Mouse (Mus musculus) intestine, embryonic 16.5 days (tissue): ENCODE results near the gene Stk11. TPM values are rescaled to one million over a fixed set of nuclear protein-coding genes. Genes with fewer than 3 reads are reported as not detected.
A peak's percentile ranks its signal among the peaks of the same experiment; 100 is the strongest.

Experiments used
- ATAC-seq: fragments of 200-750 bp; cut with Nextera tagmentation; 2 replicates; pipeline ENCODE4 v1.8.0; 2017; ENCODE audit warnings: moderate TSS enrichment, moderate library complexity
- H3K27ac ChIP-seq: fragments of 300-500 bp; sonication (generic); 2 replicates; pipeline ENCODE4 v1.5.1; 2014; ENCODE audit warnings: mild to moderate bottlenecking, low read length
- H3K27me3 ChIP-seq: fragments of 300-500 bp; sonication (generic); replicated peaks from 2 replicates; pipeline ENCODE4 v1.6.1; 2014; ENCODE audit warnings: low read length, control low read depth, mixed read lengths; ENCODE audit not compliant: control insufficient read depth, insufficient read depth
- H3K36me3 ChIP-seq: fragments of 300-500 bp; sonication (generic); 2 replicates; pipeline ENCODE4 v1.6.1; 2014; ENCODE audit warnings: low read length, control low read depth; ENCODE audit not compliant: control insufficient read depth, insufficient read depth
- H3K4me1 ChIP-seq: fragments of 300-500 bp; sonication (generic); 2 replicates; pipeline ENCODE4 v1.6.1; 2014; ENCODE audit warnings: low read length, control low read depth, mixed read lengths; ENCODE audit not compliant: control insufficient read depth, insufficient read depth
- H3K4me2 ChIP-seq: fragments of 300-500 bp; sonication (generic); 2 replicates; pipeline ENCODE4 v1.6.1; 2014; ENCODE audit warnings: low read depth, low read length, control low read depth
- H3K4me3 ChIP-seq: fragments of 300-500 bp; sonication (generic); 2 replicates; pipeline ENCODE4 v1.5.1; 2014; ENCODE audit warnings: mild to moderate bottlenecking, low read length
- H3K9ac ChIP-seq: fragments of 300-500 bp; sonication (generic); 2 replicates; pipeline ENCODE4 v1.6.1; 2014; ENCODE audit warnings: low read depth, low read length
- H3K9me3 ChIP-seq: fragments of 300-500 bp; sonication (generic); 2 replicates; pipeline ENCODE4 v1.6.1; 2016; ENCODE audit warnings: low read length, control low read depth; ENCODE audit not compliant: control insufficient read depth
- WGBS: fragments of 180-500 bp; shearing (Covaris S2); extraction: QIAGEN DNeasy Blood & Tissue Kit; methylation state at CpG from one replicate; pipeline ENCODE4 v1.1.7; 2014; 5-methylcytosine and 5-hydroxymethylcytosine counted together
- polyA plus RNA-seq: library from polyadenylated mRNA; unstranded; fragments of >200 nt; fragmentation: Nextera tagmentation; extraction: Ambion mirVana; gene quantifications from 2 replicates; pipeline ENCODE4 v1.2.1, GENCODE M21; 2015

Gene Stk11
- polyA plus RNA-seq, 1 experiment from 2014 or later: 15.7 TPM

- Histone ChIP-seq H3K4me1 (peaks cover 47% of the 10 kb centered on the region), H3K27ac (peak within 1 kb of the TSS; percentile 61), H3K9ac (peak within 1 kb of the TSS; percentile 78), H3K9me3 (no peaks in the 10 kb centered on the region), H3K4me3 (peak within 1 kb of the TSS; percentile 73), H3K36me3 (no peaks in the 10 kb centered on the region), H3K27me3 (peaks cover 14% of the 10 kb centered on the region; the same call in 1 of the 2 replicates), H3K4me2 (peak within 1 kb of the TSS; percentile 98)
- WGBS: 0% methylated on average over 86 of the region's 94 CpGs
- ATAC-seq: peak; percentile 8
These were observed 23.2 kb downstream of the Stk11 start, which contains the start of gene Atp5d for GRCm38 (mm10) chr10:80138553-80139438. Atp5d (plus strand) TSS chr10:80138632.

- Histone ChIP-seq H3K4me2 (peak overlapping the region; percentile 98), H3K27me3 (peaks cover 14% of the 10 kb centered on the region; the same call in 1 of the 2 replicates), H3K27ac (peak overlapping the region; percentile 61), H3K36me3 (peaks cover 4% of the 10 kb centered on the region; the same call in 1 of the 2 replicates), H3K9me3 (no peaks in the 10 kb centered on the region), H3K9ac (peak overlapping the region; percentile 78), H3K4me3 (peak overlapping the region; percentile 73), H3K4me1 (peaks cover 52% of the 10 kb centered on the region)
- WGBS: 0% methylated on average over 10 of the region's 10 CpGs
- peak; percentile 4 for ATAC-seq
These were observed 23.8 kb downstream of the Stk11 start for GRCm38 (mm10) chr10:80139439-80139775.

GRCm38 (mm10) chr10:80139975-80140665, 24.5 kb downstream of the Stk11 start:
- Histone ChIP-seq H3K4me2 (no peak overlapping the region), H3K27me3 (peaks cover 14% of the 10 kb centered on the region; the same call in 1 of the 2 replicates), H3K36me3 (peaks cover 9% of the 10 kb centered on the region; the same call in 1 of the 2 replicates), H3K27ac (no peak overlapping the region), H3K9ac (no peak overlapping the region), H3K4me1 (peaks cover 57% of the 10 kb centered on the region), H3K9me3 (no peaks in the 10 kb centered on the region), H3K4me3 (no peak overlapping the region)
- ATAC-seq: no peak
- 75% methylated on average over 11 of the region's 11 CpGs for WGBS

- no peak for ATAC-seq
- H3K9me3 ChIP-seq: no peaks in the 10 kb centered on the region
- peak within 1 kb of the TSS; percentile 78 for H3K9ac ChIP-seq
- H3K27ac ChIP-seq: peak within 1 kb of the TSS; percentile 80
- H3K4me3 ChIP-seq: peak within 1 kb of the TSS; percentile 67
- H3K27me3 ChIP-seq: peaks cover 14% of the 10 kb centered on the region; the same call in 1 of the 2 replicates
- 64% methylated on average over 10 of the region's 10 CpGs for WGBS
- peaks cover 62% of the 10 kb centered on the region for H3K4me1 ChIP-seq
- peaks cover 10% of the 10 kb centered on the region; the same call in 1 of the 2 replicates for H3K36me3 ChIP-seq
- peak within 1 kb of the TSS; percentile 98 for H3K4me2 ChIP-seq
These were observed 25.0 kb downstream of the Stk11 start, which contains the start of gene Cbarp for GRCm38 (mm10) chr10:80140666-80141035. Cbarp (minus strand) TSS chr10:80140835.

- Histone ChIP-seq H3K27ac (peak overlapping the region; percentile 80), H3K4me2 (peak overlapping the region; percentile 72), H3K4me1 (peaks cover 68% of the 10 kb centered on the region), H3K27me3 (peaks cover 12% of the 10 kb centered on the region; the same call in 1 of the 2 replicates), H3K36me3 (peaks cover 15% of the 10 kb centered on the region; the same call in 1 of the 2 replicates), H3K9me3 (no peaks in the 10 kb centered on the region), H3K9ac (peak overlapping the region; percentile 67), H3K4me3 (peak overlapping the region; percentile 67)
- under 1% methylated on average over 29 of the region's 29 CpGs for WGBS
- ATAC-seq: peak; percentile 66
These were observed 25.6 kb downstream of the Stk11 start for GRCm38 (mm10) chr10:80141243-80141642.

GRCm38 (mm10) chr10:80141786-80142529, 26.4 kb downstream of the Stk11 start:
- Histone ChIP-seq H3K4me2 (peak overlapping the region; percentile 87), H3K9me3 (no peaks in the 10 kb centered on the region), H3K27ac (peak overlapping the region; percentile 90), H3K36me3 (peaks cover 15% of the 10 kb centered on the region; the same call in 1 of the 2 replicates), H3K4me3 (peak overlapping the region; percentile 67), H3K27me3 (peaks cover 7% of the 10 kb centered on the region; the same call in 1 of the 2 replicates), H3K9ac (peak overlapping the region; percentile 88), H3K4me1 (peaks cover 70% of the 10 kb centered on the region)
- under 1% methylated on average over 43 of the region's 43 CpGs for WGBS
- peak; percentile 79 for ATAC-seq

GRCm38 (mm10) chr10:80142530-80142925, 26.9 kb downstream of the Stk11 start:
- H3K36me3 ChIP-seq: peaks cover 15% of the 10 kb centered on the region; the same call in 1 of the 2 replicates
- under 1% methylated on average over 15 of the region's 15 CpGs for WGBS
- peak overlapping the region; percentile 88 for H3K9ac ChIP-seq
- peaks cover 71% of the 10 kb centered on the region for H3K4me1 ChIP-seq
- ATAC-seq: peak; percentile 16
- H3K4me2 ChIP-seq: peak overlapping the region; percentile 87
- 0 out of 2 replicates have a peak, but pooled peaks cover 5% of the 10 kb centered on the region for H3K27me3 ChIP-seq
- H3K9me3 ChIP-seq: no peaks in the 10 kb centered on the region
- H3K4me3 ChIP-seq: peak overlapping the region; percentile 67
- peak overlapping the region; percentile 90 for H3K27ac ChIP-seq

- Histone ChIP-seq H3K4me1 (peaks cover 64% of the 10 kb centered on the region), H3K9ac (no peak overlapping the region), H3K9me3 (no peaks in the 10 kb centered on the region), H3K4me3 (0 out of 2 replicates have a peak overlapping the region, but pooled peaks have one; percentile 0), H3K27me3 (no peaks in the 10 kb centered on the region), H3K27ac (no peak overlapping the region), H3K36me3 (peaks cover 15% of the 10 kb centered on the region; the same call in 1 of the 2 replicates), H3K4me2 (peak overlapping the region; percentile 87; the same call in 1 of the 2 replicates)
- 93% methylated on average over 7 of the region's 7 CpGs for WGBS
- no peak for ATAC-seq
These were observed 28.1 kb downstream of the Stk11 start for GRCm38 (mm10) chr10:80143664-80144063.
